In the genomic region with DNA sequence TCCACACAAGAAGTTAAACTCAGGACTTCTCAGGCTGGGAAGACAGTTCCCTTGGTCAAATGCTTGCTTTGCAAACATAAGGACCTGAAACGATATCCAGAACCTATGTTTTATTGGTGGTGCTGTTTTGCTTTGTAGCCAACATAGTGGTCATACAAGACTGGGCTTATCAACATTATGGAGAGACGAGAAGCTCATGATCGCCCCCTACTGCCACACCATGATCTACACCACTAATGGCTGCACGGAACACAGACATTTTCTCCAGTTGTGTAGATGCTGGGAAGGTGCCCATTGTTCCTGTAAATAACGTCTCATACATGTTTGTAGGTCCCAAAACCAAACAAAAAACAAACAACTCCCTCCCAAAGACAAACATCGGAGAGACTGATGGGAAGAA, we compare ENCODE assay signal across 9 mouse cellular contexts. TPM values are rescaled to one million over a fixed set of nuclear protein-coding genes. Genes with fewer than 3 reads are reported as not detected.
DNase-seq lines count a peak whose midpoint lies in the region; ATAC-seq and TF ChIP-seq lines count a peak whose summit lies in the region.
"Had no signal": no experiment of that assay in that cellular context is flagged by ENCODE, and none has a peak within 500 bp of the region (broad histone marks: within the 10 kb centered on the region; RNA-seq: fewer than 3 reads in every experiment).

No protein-coding gene starts in this region.

- no peaks in the 10 kb centered on the region for H3K36me3 ChIP-seq in kidney, embryonic 14.5 days (ENCODE audit: control insufficient read depth, insufficient read depth, low read length)
- H3K36me3 ChIP-seq in CH12.LX (replicated peaks in 1 of 2; ENCODE audit: control insufficient read depth in 1 of 2, insufficient read depth in 1 of 2, low read length in 1 of 2) = no peaks in the 10 kb centered on the region
- H3K36me3 ChIP-seq in stomach, postnatal 0 days (ENCODE audit: control insufficient read depth, insufficient read depth, low read length) = no peaks in the 10 kb centered on the region
- H3K36me3 ChIP-seq: limb, embryonic 13.5 days had no signal

- in situ Hi-C loops in CH12.LX (cut with MboI; ENCODE audit: low pct_ligation_motif_present, low pct_unique_long_range_greater_than_20kb, low sequenced_read_pairs) = no loop called here

- H3K4me1 ChIP-seq in kidney, embryonic 14.5 days (ENCODE audit: control insufficient read depth, insufficient read depth, low read length) = no peaks in the 10 kb centered on the region
- H3K4me1 ChIP-seq in CH12.LX (ENCODE audit: control insufficient read depth in 1 of 2, insufficient read depth in 2 of 2) = peaks cover 8 to 20% of the 10 kb centered on the region in 2 experiments
- no peaks in the 10 kb centered on the region for H3K4me1 ChIP-seq in stomach, postnatal 0 days (replicated peaks; ENCODE audit: control insufficient read depth, insufficient read depth)
- H3K4me1 ChIP-seq: limb, embryonic 13.5 days had no signal

- H3K9ac ChIP-seq in kidney, embryonic 14.5 days (ENCODE audit: low read depth, low read length) = no peak overlapping the region
- H3K9ac ChIP-seq in CH12.LX (ENCODE audit: insufficient read depth, low read depth) = no peak overlapping the region
- H3K9ac ChIP-seq in stomach, postnatal 0 days (ENCODE audit: low read length) = no peak overlapping the region
- H3K9ac ChIP-seq: limb, embryonic 13.5 days had no signal

- no peaks in the 10 kb centered on the region for H3K27me3 ChIP-seq in kidney, embryonic 14.5 days (ENCODE audit: control insufficient read depth, insufficient read depth, low read length)
- H3K27me3 ChIP-seq in CH12.LX (replicated peaks) = no peaks in the 10 kb centered on the region
- H3K27me3 ChIP-seq in stomach, postnatal 0 days (ENCODE audit: control insufficient read depth, insufficient read depth, low read length) = no peaks in the 10 kb centered on the region

- no peaks in the 10 kb centered on the region for H3K79me2 ChIP-seq in CH12.LX (replicated peaks; ENCODE audit: control insufficient read depth, extremely low read depth, insufficient read depth, poor library complexity, severe bottlenecking)

- H3K4me3 ChIP-seq in kidney, embryonic 14.5 days (ENCODE audit: low read length) = no peak overlapping the region
- no peak overlapping the region for H3K4me3 ChIP-seq in CH12.LX (replicated peaks in 1 of 3; ENCODE audit: low read depth in 2 of 3, low read length in 2 of 3, poor library complexity in 1 of 3)
- no peak overlapping the region for H3K4me3 ChIP-seq in stomach, postnatal 0 days (ENCODE audit: low read depth, low read length)
- H3K4me3 ChIP-seq: limb, embryonic 13.5 days had no signal

- H3K4me2 ChIP-seq in kidney, embryonic 14.5 days (replicated peaks; ENCODE audit: low read depth, low read length) = no peak overlapping the region
- no peak overlapping the region for H3K4me2 ChIP-seq in CH12.LX (ENCODE audit: insufficient read depth, low read depth, poor library complexity, severe bottlenecking)
- no peak overlapping the region for H3K4me2 ChIP-seq in stomach, postnatal 0 days (replicated peaks; ENCODE audit: low read depth)
- H3K4me2 ChIP-seq: limb, embryonic 13.5 days had no signal

- ATAC-seq in kidney, embryonic 14.5 days (ENCODE audit: low FRiP score, low TSS enrichment) = no peak
- peak; percentile 75 for ATAC-seq in granulocyte monocyte progenitor cell, adult 5-6 weeks (replicated peaks; ENCODE audit: poor library complexity, severe bottlenecking)
- ATAC-seq in stomach, postnatal 0 days (ENCODE audit: low FRiP score, low TSS enrichment) = no peak
- no peak for ATAC-seq in frontal cortex, adult (ENCODE audit: low TSS enrichment)

- dilution Hi-C loops in CH12.LX (cut with MboI; ENCODE audit: extremely low pct_ligation_motif_present, extremely low pct_unique_long_range_greater_than_20kb, low sequenced_read_pairs) = no loop called here

- TF ChIP-seq EP300 in CH12.LX (IDR thresholded peaks at IDR 0.05; ENCODE audit: low read length) = no peak
- no peak for TF ChIP-seq EP300 in stomach, postnatal 0 days (optimal IDR thresholded peaks at IDR 0.05)

- TF ChIP-seq RAD21 in CH12.LX (IDR thresholded peaks at IDR 0.05; ENCODE audit: low read depth, low read length) = peak; percentile 58

- DNase-seq in kidney, adult 18-20 months = peak; percentile 54
- peak; percentile 57 for DNase-seq in CH12.LX (ENCODE audit: extremely low read depth)
- DNase-seq in adrenal gland, postnatal 25 days = peak; percentile 31
- peak; percentile 46 for DNase-seq in stomach, postnatal 0 days (ENCODE audit: low spot score)
- DNase-seq in right cerebral cortex, adult 18-20 months = no peak

- no peak for TF ChIP-seq POLR2A in CH12.LX (IDR thresholded peaks at IDR 0.05; ENCODE audit: low read depth, low read length)

- no peak overlapping the region for H3K27ac ChIP-seq in kidney, embryonic 14.5 days (ENCODE audit: low read depth, low read length)
- no peak overlapping the region for H3K27ac ChIP-seq in CH12.LX (ENCODE audit: insufficient read depth, low read depth)
- no peak overlapping the region for H3K27ac ChIP-seq in stomach, postnatal 0 days (replicated peaks)
- H3K27ac ChIP-seq: limb, embryonic 13.5 days had no signal

- peak; percentile 68 to 71 for TF ChIP-seq CTCF in CH12.LX (conservative IDR thresholded peaks at IDR 0.05 in 1 of 2, IDR thresholded peaks at IDR 0.05 in 1 of 2; ENCODE audit: low read depth in 2 of 2, low read length in 2 of 2)
- TF ChIP-seq CTCF in stomach, postnatal 0 days (IDR thresholded peaks at IDR 0.05; ENCODE audit: low read depth) = peak; percentile 59

- H3K9me3 ChIP-seq in kidney, embryonic 14.5 days (ENCODE audit: control insufficient read depth, low read length) = no peaks in the 10 kb centered on the region
- no peaks in the 10 kb centered on the region for H3K9me3 ChIP-seq in CH12.LX (replicated peaks; ENCODE audit: low read length)
- no peaks in the 10 kb centered on the region for H3K9me3 ChIP-seq in stomach, postnatal 0 days (ENCODE audit: control insufficient read depth, low read length)
- H3K9me3 ChIP-seq: limb, embryonic 13.5 days had no signal

- 71% methylated on average over 6 of the region's 6 CpGs for WGBS in kidney, embryonic 14.5 days
- 59% methylated on average over 6 of the region's 6 CpGs for WGBS in stomach, postnatal 0 days

TF ChIP-seq in CH12.LX, 34 proteins besides CTCF, POLR2A, EP300 and RAD21:
- TF ChIP-seq CHD1 (IDR thresholded peaks at IDR 0.05; ENCODE audit: low read depth, low read length) (no peak), SMC3 (IDR thresholded peaks at IDR 0.05; ENCODE audit: low read depth, low read length) (peak; percentile 52), ETS1 (conservative IDR thresholded peaks at IDR 0.05; ENCODE audit: low read depth, low read length) (no peak), MAZ (IDR thresholded peaks at IDR 0.05; ENCODE audit: low read depth, low read length) (no peak)
TF ChIP-seq in CH12.LX: peak in this region for 1.

RNA-seq across cellular contexts. Expression of gene Nrip3, which starts 23.0 kb away (rescaled TPM):
- 0.29 and 0.80 TPM in 2 replicates for polyA plus RNA-seq in kidney, embryonic 14.5 days (2014; fragmentation: Nextera tagmentation; extraction: Ambion mirVana)
- total RNA-seq in CH12.LX (2012; rRNA removed) = 0.04 TPM in 1 of 2 replicates, not detected in the other
- not detected in 2 replicates for total RNA-seq in CH12.LX (2014; rRNA removed)
- not detected in 2 replicates for polyA plus RNA-seq in CH12.LX (2012; ENCODE audit: insufficient read length, low read depth)
- total RNA-seq in adrenal gland, postnatal 25 days (2021) = 0.24 and 0.48 TPM in 2 replicates
- total RNA-seq in granulocyte monocyte progenitor cell, adult 5-6 weeks (2014; fragmentation: Nextera tagmentation) = not detected in 2 replicates
- total RNA-seq in granulocyte monocyte progenitor cell, adult 5-6 weeks (2017) = not detected in 2 replicates
- 0.63 and 0.73 TPM in 2 replicates for polyA plus RNA-seq in stomach, postnatal 0 days (2015; fragmentation: Nextera tagmentation; extraction: Ambion mirVana)

RNA-seq across cellular contexts. Expression of gene Tmem9b, which starts 52.2 kb away (rescaled TPM):
- polyA plus RNA-seq in kidney, embryonic 14.5 days (2014; fragmentation: Nextera tagmentation; extraction: Ambion mirVana) = 41.1 and 46.9 TPM in 2 replicates
- total RNA-seq in CH12.LX (2012; rRNA removed) (24.8 and 26.6 TPM in 2 replicates), CH12.LX (2014; rRNA removed) (35.6 and 40.3 TPM in 2 replicates)
- polyA plus RNA-seq in CH12.LX (2012; ENCODE audit: insufficient read length, low read depth) = 23.4 and 25.6 TPM in 2 replicates
- 39.8 and 41.5 TPM in 2 replicates for total RNA-seq in adrenal gland, postnatal 25 days (2021)
- 29.3 and 33.6 TPM in 2 replicates for total RNA-seq in granulocyte monocyte progenitor cell, adult 5-6 weeks (2014; fragmentation: Nextera tagmentation)
- 20.3 and 28.0 TPM in 2 replicates for total RNA-seq in granulocyte monocyte progenitor cell, adult 5-6 weeks (2017)
- polyA plus RNA-seq in stomach, postnatal 0 days (2015; fragmentation: Nextera tagmentation; extraction: Ambion mirVana) = 103 and 106 TPM in 2 replicates
